Mouse (Mus musculus) limb, embryonic 10.5 days (tissue): ENCODE results near the gene D630045J12Rik. TPM values are rescaled to one million over a fixed set of nuclear protein-coding genes. Genes with fewer than 3 reads are reported as not detected.

ENCODE experiments used
- DNase-seq: peaks from one replicate; pipeline ENCODE4 v3.0.0-alpha.2; 2017; ENCODE audit warnings: low spot score
- H3K27ac ChIP-seq: fragments of 300-500 bp; sonication (generic); 2 replicates; pipeline ENCODE4 v1.5.1; 2016; ENCODE audit warnings: mild to moderate bottlenecking
- H3K27me3 ChIP-seq: fragments of 300-500 bp; sonication (generic); 2 replicates; pipeline ENCODE4 v1.6.1; 2016; ENCODE audit warnings: low read depth, mild to moderate bottlenecking; ENCODE audit not compliant: poor library complexity, severe bottlenecking
- H3K36me3 ChIP-seq: fragments of 300-500 bp; sonication (generic); 2 replicates; pipeline ENCODE4 v1.6.1; 2016; ENCODE audit warnings: mild to moderate bottlenecking, moderate library complexity
- H3K4me1 ChIP-seq: fragments of 300-500 bp; sonication (generic); 2 replicates; pipeline ENCODE4 v1.6.1; 2016
- H3K4me3 ChIP-seq: fragments of 300-500 bp; sonication (generic); 2 replicates; pipeline ENCODE4 v1.5.1; 2016; ENCODE audit warnings: mild to moderate bottlenecking, moderate library complexity
- H3K9me3 ChIP-seq: fragments of 300-500 bp; sonication (generic); replicated peaks from 2 replicates; pipeline ENCODE4 v1.6.1; 2016; ENCODE audit warnings: mild to moderate bottlenecking
- WGBS: fragments of 180-500 bp; shearing (Covaris S2); methylation state at CpG from one replicate; pipeline ENCODE4 v1.1.7; 2016; 5-methylcytosine and 5-hydroxymethylcytosine counted together
- polyA plus RNA-seq: library from polyadenylated mRNA; unstranded; fragments of >200 nt; fragmentation: Nextera tagmentation; extraction: Ambion mirVana; gene quantifications from 2 replicates; pipeline ENCODE4 v1.2.1, GENCODE M21; 2016

D630045J12Rik gene
- polyA plus RNA-seq, 1 experiment from 2014 or later = 8.5 TPM

- Histone ChIP-seq H3K4me1 (0 out of 2 replicates have a peak, but pooled peaks cover 1% of the 10 kb centered on the region), H3K9me3 (no peaks in the 10 kb centered on the region), H3K27ac (no peak overlapping the region), H3K27me3 (no peaks in the 10 kb centered on the region), H3K4me3 (no peak overlapping the region), H3K36me3 (no peaks in the 10 kb centered on the region)
- WGBS = 90% methylated on average over 6 of the region's 6 CpGs
- no peak for DNase-seq
These were observed 135.5 kb downstream of the D630045J12Rik start for GRCm38 (mm10) chr6:38118341-38118740.

- H3K36me3 ChIP-seq = no peaks in the 10 kb centered on the region
- no peak overlapping the region for H3K27ac ChIP-seq
- no peaks in the 10 kb centered on the region for H3K9me3 ChIP-seq
- H3K27me3 ChIP-seq = no peaks in the 10 kb centered on the region
- 77% methylated on average over 4 of the region's 4 CpGs for WGBS
- no peaks in the 10 kb centered on the region for H3K4me1 ChIP-seq
- DNase-seq = no peak
- H3K4me3 ChIP-seq = no peak overlapping the region
These were observed 137.6 kb downstream of the D630045J12Rik start for GRCm38 (mm10) chr6:38116107-38116770.

GRCm38 (mm10) chr6:38110859-38111258 is 142.9 kb downstream of the D630045J12Rik start:
- no peak for DNase-seq
- Histone ChIP-seq H3K4me3 (no peak overlapping the region), H3K36me3 (no peaks in the 10 kb centered on the region), H3K27me3 (no peaks in the 10 kb centered on the region), H3K9me3 (no peaks in the 10 kb centered on the region), H3K27ac (no peak overlapping the region), H3K4me1 (peaks cover 13% of the 10 kb centered on the region)
- 81% methylated on average over 9 of the region's 9 CpGs for WGBS

GRCm38 (mm10) chr6:38109871-38110270 is 143.9 kb downstream of the D630045J12Rik start:
- H3K4me1 ChIP-seq = peaks cover 13% of the 10 kb centered on the region
- 10% methylated on average over 9 of the region's 9 CpGs for WGBS
- no peaks in the 10 kb centered on the region for H3K27me3 ChIP-seq
- no peaks in the 10 kb centered on the region for H3K9me3 ChIP-seq
- H3K27ac ChIP-seq = no peak overlapping the region
- DNase-seq = no peak
- no peaks in the 10 kb centered on the region for H3K36me3 ChIP-seq
- H3K4me3 ChIP-seq = 0 out of 2 replicates have a peak overlapping the region, but pooled peaks have one; percentile 7

- Histone ChIP-seq H3K36me3 (no peaks in the 10 kb centered on the region), H3K27ac (no peak within 1 kb of the TSS), H3K4me1 (peaks cover 13% of the 10 kb centered on the region), H3K4me3 (0 out of 2 replicates have a peak within 1 kb of the TSS, but pooled peaks have one; percentile 7), H3K9me3 (no peaks in the 10 kb centered on the region), H3K27me3 (no peaks in the 10 kb centered on the region)
- no peak for DNase-seq
- 22% methylated on average over 9 of the region's 9 CpGs for WGBS
These were observed 144.5 kb downstream of the D630045J12Rik start, which contains the start of gene Tmem213 for GRCm38 (mm10) chr6:38109160-38109795. Gene Tmem213 (plus strand): TSS chr6:38109255.

GRCm38 (mm10) chr6:38108449-38108848 is 145.4 kb downstream of the D630045J12Rik start:
- H3K9me3 ChIP-seq = no peaks in the 10 kb centered on the region
- H3K4me3 ChIP-seq = no peak overlapping the region
- H3K27me3 ChIP-seq = no peaks in the 10 kb centered on the region
- no peak for DNase-seq
- no peaks in the 10 kb centered on the region for H3K36me3 ChIP-seq
- H3K27ac ChIP-seq = no peak overlapping the region
- H3K4me1 ChIP-seq = peaks cover 16% of the 10 kb centered on the region
- WGBS = 80% methylated on average over 5 of the region's 5 CpGs

- DNase-seq = no peak
- H3K27ac ChIP-seq = no peak overlapping the region
- no peaks in the 10 kb centered on the region for H3K27me3 ChIP-seq
- no peaks in the 10 kb centered on the region for H3K9me3 ChIP-seq
- no peaks in the 10 kb centered on the region for H3K36me3 ChIP-seq
- H3K4me1 ChIP-seq = peaks cover 16% of the 10 kb centered on the region
- H3K4me3 ChIP-seq = no peak overlapping the region
- WGBS = 92% methylated on average over 9 of the region's 9 CpGs
These were observed 147.9 kb downstream of the D630045J12Rik start for GRCm38 (mm10) chr6:38105924-38106323.

GRCm38 (mm10) chr6:38103775-38104174 is 150.0 kb downstream of the D630045J12Rik start:
- DNase-seq = no peak
- H3K27me3 ChIP-seq = no peaks in the 10 kb centered on the region
- H3K36me3 ChIP-seq = no peaks in the 10 kb centered on the region
- H3K4me1 ChIP-seq = peaks cover 3% of the 10 kb centered on the region; the same call in 1 of the 2 replicates
- H3K27ac ChIP-seq = no peak overlapping the region
- no peaks in the 10 kb centered on the region for H3K9me3 ChIP-seq
- 46% methylated on average over 6 of the region's 6 CpGs for WGBS
- H3K4me3 ChIP-seq = no peak overlapping the region

- Histone ChIP-seq H3K9me3 (no peaks in the 10 kb centered on the region), H3K36me3 (no peaks in the 10 kb centered on the region), H3K4me3 (no peak overlapping the region), H3K4me1 (peaks cover 3% of the 10 kb centered on the region; the same call in 1 of the 2 replicates), H3K27me3 (no peaks in the 10 kb centered on the region), H3K27ac (no peak overlapping the region)
- DNase-seq = no peak
- 87% methylated on average over 7 of the region's 7 CpGs for WGBS
These were observed 151.5 kb downstream of the D630045J12Rik start for GRCm38 (mm10) chr6:38102216-38102795.

GRCm38 (mm10) chr6:38096961-38097370 is 156.8 kb downstream of the D630045J12Rik start:
- Histone ChIP-seq H3K4me3 (no peak overlapping the region), H3K36me3 (no peaks in the 10 kb centered on the region), H3K27me3 (no peaks in the 10 kb centered on the region), H3K9me3 (no peaks in the 10 kb centered on the region), H3K4me1 (no peaks in the 10 kb centered on the region), H3K27ac (no peak overlapping the region)
- DNase-seq = no peak
- WGBS = 62% methylated on average over 5 of the region's 5 CpGs

GRCm38 (mm10) chr6:38094701-38095100 is 159.1 kb downstream of the D630045J12Rik start:
- Histone ChIP-seq H3K4me1 (no peaks in the 10 kb centered on the region), H3K36me3 (no peaks in the 10 kb centered on the region), H3K4me3 (no peak overlapping the region), H3K9me3 (no peaks in the 10 kb centered on the region), H3K27me3 (no peaks in the 10 kb centered on the region), H3K27ac (no peak overlapping the region)
- 87% methylated on average over 10 of the region's 10 CpGs for WGBS
- DNase-seq = no peak

GRCm38 (mm10) chr6:38092539-38092938 is 161.3 kb downstream of the D630045J12Rik start:
- Histone ChIP-seq H3K4me3 (no peak overlapping the region), H3K36me3 (no peaks in the 10 kb centered on the region), H3K27ac (no peak overlapping the region), H3K9me3 (no peaks in the 10 kb centered on the region), H3K27me3 (no peaks in the 10 kb centered on the region), H3K4me1 (0 out of 2 replicates have a peak, but pooled peaks cover 4% of the 10 kb centered on the region)
- DNase-seq = no peak
- 94% methylated on average over 8 of the region's 8 CpGs for WGBS
